Mouse (Mus musculus) lung, postnatal 36 days (tissue): ENCODE measurements around the gene Slc1a2.

Source experiments
- DNase-seq: peaks from one replicate; pipeline ENCODE4 v3.0.0; 2022; ENCODE audit warnings: mixed read lengths

Slc1a2 gene

DNA sequence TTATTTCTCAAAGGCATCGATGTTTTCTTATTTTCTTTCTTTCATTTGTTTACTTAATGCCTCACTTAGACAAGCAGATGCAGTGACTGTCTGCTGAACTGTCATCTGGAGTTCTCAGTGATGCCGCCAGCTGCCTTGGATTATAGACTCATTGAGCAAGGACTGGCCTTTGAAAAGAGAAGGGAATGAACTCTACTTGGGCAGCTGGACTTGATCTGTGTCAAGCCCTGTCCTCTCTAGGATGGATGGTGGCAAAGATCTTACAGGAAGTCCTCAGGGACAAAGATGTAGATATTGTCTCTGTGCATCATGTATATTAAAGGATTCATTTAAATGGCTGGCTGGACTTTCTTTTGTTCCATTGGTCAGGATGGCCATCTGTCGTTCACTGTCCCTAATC, 5.4 kb downstream of the Slc1a2 start:
- DNase-seq: peak; percentile 28

DNA sequence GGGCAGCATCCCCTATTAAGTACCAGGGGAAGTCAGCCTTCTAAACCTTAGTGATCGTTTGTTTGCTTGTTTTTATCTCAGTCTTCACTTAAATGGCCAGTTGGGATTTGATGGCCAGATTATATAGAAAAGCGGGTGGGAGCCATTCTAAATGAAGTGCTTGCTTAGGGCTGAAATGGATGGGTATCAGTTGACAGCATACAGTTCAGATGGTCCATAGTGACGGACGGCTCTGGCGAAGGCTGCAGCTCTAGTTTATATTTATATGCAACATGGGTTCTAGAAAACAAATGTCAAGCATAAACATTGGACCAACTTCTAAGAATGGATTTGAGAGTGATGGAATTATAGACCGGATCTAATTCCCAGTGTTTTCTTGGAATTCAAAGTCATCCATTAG, 9.5 kb downstream of the Slc1a2 start:
- DNase-seq: no peak

DNA sequence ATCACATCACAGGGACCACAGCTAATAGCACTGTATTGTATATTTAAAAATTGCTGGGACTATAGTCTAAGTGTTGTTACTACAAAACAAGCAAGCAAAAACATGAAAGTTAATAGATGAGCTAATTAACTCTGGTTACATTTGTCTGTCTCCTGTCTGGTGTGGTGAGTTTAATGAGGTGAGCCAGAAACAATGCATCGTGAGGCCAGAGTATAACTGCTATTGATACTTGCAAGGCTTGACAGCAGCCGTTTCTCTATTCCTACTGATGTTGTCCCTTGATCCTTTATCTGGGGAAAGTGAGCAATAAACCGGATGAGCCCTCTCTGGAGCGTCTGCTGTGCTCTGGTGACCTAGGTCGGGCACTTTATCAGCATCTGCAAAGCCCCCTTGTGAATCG, 11.1 kb downstream of the Slc1a2 start:
- DNase-seq: no peak

DNA sequence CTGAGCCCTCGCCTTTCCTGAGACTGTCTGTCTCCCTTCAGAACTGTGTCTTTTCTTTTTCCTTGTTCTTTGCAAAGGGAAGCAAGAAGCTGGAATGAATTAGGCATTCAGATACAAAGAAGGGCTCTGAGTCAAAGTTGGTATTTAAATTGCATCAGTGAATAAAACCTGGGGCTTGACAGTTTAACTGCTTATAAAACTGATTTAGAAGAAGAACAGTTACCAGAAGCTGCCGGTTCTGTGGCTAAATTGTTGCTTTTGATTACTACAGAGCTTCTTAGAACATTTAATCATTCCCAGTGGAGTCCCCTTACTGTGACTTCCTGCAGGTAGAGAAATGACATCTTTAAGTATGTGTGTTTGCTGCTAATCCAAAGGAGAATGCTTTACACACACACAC, 16.1 kb downstream of the Slc1a2 start:
- no peak for DNase-seq

DNA sequence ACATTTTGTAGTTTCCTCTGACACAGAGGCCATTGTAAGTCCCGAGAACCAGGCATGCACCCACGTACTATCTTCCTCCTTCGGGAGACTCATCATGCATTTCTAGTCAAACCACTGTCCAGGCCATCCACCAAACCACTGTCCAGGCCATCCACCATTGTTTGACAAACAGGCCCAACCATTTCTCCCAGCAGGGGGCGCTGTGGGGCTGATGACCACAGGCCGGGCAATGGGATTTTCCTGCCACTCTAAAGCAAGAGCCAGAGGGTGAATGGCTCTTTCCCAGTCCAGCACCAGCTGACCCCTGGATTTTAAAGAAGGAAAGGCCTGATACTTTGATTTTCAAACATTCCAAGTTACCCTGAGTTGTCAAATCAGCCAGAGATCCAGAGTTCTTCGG, 16.8 kb downstream of the Slc1a2 start:
- DNase-seq: peak; percentile 86

DNA sequence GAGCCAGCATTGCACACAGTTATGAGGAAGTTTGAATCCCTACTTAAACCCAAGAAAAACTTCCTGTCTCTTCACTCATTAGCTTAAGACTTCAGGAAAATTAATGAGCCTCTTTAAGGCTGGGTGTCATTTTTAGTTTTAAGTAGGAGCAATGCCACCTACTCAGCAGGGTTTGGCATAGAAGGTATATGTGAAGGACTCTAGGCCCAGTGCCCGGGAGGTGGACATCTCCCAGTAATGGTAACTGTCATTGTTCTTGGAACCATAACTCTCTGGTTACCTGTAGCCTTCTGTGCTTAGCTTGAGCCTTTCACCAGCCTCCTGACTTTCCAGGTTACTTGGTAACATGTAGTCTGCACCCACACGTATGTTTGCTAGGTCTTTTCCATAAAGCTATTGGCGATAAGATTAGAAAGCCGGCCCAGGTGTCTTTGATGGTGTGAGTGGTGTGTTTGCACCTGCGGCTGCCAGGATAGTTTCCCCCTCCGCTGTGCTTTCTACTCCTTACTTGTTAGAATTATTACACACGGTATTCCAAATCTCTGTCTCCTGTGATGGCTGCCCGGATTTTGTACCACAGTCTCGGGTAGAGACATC, 18.4 kb downstream of the Slc1a2 start:
- no peak for DNase-seq

DNA sequence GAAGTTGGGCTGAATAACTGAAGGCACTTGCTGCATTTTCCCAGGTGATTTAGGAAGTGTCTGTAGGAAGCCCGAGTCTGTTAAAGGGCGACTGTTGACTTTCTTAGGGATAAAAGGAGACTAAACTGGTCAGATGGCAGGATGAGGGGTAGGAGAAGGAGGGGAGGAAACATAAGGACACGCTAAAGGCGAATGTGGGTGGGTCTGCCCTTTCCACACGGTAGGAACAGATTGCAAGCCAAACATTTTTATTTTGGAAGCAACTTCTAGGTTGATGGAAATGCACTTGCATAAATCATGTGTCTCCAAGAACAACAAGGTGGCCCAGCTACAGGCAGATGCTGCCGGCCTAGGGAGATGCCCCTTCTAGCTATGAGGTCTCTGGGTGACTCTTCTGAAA, 18.9 kb downstream of the Slc1a2 start:
- DNase-seq: no peak

DNA sequence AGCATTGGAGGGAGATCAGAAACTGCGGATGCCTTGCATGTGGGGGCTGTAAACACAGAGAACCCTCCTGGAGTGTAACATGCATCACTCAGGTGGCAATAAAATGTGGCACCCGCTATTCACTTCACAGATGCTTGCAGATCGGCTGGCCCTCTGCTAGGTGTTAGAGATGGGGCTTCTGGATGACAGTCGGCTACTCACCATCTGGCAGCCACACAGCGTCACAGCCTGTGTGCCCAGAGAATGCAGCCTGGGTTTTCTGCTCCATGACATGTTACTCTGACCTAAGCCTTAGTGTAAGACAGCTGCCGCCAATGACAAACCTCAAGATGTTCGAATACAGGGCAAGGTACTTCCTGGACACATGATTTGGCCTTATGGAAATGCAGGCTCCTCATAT, 22.9 kb downstream of the Slc1a2 start:
- no peak for DNase-seq

DNA sequence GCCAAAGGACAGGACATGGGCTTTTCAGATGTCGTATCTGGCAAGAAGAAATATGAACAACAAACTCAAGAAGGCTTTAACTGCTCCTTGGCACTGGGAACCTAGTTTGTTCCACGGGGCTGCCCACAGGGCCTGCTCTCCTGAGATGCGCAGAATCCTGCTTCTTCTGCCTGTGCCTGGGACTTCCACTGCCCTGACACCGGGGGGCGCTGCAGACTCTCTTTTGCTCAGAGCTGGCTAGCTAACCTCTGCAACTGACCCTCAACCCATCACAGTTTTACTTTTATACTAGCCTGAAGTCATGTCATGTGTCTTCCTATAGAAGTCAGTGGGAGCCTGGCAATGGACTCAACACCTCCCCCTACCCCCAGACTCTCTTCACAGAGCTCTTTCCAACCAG, 23.7 kb downstream of the Slc1a2 start:
- DNase-seq: peak; percentile 42

DNA sequence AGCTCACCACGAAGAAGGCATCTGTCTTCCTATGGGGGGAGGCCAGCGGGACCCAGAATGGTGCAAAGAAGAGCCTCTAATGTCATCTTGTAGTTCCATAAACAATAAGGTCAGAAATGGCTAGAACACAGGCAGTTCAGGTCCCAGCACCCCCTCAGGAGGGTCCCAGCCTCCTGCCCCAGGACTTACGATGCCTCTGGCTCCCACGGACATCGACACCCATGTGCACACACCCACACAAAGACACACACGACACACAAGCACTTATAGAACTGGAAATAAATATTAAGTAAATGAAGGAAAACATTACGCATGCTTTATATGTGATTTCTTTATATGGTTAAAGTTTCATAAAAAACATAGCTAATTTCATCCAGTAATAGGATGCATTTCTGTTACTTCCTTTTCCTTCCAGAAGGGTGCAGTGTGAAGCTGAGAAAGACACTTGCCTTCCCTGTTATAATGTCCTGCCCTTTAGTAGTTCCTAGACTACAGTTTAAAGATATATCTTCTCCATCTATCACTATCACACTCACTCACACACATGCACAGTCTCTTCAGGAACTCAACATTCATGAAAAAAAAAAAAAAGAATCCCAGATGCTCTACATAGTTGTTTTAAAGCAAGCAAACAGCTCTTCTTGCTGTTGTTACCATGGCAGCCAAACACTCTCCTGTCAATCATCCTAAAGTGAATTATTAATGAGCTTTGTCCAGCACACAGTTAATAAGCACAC, 27.1 kb downstream of the Slc1a2 start:
- DNase-seq: peak; percentile 52

DNA sequence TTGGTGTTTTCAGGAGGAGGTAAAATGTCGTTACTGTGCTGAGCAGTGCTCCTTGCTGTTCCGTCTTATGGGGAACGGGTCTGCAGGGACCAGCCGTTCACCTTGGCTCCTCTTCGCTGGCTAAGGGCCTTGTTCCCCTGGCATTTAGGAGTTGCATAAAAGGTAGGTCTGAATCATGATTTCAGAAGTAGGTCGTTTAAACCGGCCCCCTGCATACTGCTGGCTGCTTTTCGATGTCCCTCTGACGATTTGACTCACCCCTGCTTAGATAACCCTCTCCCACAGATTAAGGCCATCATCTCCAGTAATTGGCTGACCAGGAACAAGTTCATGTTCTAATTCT, 27.6 kb downstream of the Slc1a2 start:
- DNase-seq: no peak

DNA sequence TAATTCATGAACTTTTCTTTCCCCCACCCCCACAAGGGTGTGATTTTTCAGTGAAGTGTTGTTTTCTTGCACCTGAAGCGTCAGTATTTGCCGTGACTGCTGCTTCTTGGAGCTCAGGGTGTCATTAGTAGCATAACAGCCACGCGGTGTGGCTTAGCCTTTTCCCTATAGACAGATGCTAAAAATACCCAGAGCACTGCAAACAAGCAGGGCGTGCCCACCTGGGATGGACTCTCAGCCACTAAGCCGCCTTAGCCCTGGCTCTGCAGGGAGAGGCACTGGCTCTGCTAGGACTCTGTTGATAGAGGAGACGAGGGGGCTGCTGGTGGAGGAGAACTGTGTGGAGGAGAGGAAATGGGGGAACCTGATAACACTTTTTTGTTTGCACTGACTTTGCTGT, 35.1 kb downstream of the Slc1a2 start:
- DNase-seq: no peak

DNA sequence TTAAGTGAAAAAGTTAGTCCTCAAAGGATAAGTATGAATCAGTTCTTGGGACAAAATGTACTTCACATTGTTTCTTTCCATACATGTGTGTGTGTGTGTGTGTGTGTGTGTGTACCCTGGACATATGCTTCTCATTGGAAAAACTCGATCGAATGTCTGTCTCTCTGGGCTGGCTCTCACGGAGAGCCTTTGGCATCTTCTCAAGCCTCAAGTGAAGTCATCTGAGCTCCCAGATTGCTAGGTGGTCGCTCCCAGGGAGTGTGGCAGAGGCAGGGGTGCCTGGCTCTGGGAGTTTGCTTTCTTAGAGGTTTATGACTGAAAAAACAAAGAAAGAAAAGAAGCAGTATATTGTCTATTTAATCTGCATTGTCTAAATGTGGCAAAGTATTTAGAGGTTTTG, 36.3 kb downstream of the Slc1a2 start:
- DNase-seq: no peak

DNA sequence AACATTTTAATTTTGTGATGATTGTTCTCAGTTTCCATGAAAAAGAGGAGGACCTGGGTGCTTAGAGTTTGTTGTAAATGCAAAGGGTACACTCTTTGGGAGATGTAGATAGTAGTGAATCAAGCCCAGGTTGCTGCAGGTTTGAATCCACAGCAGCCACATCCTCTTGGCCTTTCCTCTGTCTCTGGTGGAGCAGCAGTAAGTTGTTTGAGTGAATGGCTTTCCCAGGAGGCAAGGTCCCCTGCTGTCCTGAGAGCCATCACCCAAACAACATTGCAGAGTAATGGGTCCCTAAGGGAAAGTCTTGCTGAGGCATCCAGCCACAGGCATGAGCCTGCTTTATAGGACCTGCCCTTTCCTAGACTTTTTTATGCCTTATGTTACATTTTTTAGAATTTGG, 37.1 kb downstream of the Slc1a2 start:
- DNase-seq: no peak

DNA sequence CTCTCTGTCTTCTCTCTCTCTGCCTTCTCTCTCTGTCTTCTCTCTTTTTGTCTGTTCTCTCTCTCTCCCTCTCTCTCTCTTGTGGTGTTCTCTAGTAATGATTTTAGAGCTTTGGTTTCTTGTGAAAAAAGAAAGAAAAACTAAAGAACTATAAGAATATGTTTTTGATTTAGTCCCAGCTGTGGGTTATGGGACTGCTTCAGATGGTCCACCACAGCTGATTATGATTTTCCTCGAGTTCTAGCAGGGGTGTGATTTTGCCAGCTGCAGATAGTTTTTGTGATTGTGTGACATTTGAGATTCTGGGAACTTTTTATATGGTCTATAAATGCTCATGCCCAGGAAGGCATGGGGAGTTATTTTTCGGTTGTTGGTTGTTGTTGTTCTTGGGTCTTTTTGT, 39.3 kb downstream of the Slc1a2 start:
- no peak for DNase-seq

DNA sequence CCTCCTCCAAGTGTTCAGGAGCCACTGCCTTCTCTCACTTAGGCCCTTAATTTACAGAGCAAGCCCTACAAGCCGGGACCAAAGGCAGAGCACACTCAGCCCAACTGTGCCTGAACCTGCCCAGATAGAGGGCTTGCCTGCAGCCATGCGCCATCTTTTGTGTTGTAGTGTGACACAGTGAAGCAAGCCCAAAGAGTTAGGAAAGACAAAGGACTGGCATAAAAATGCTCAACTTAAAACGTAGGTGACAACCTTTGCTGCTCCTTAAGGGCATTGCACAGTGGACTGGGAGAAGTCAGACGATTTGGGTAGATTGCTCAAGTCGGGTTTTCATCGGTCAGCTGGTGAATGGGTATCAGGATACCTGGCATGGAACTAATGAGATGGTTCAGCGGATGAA, 41.5 kb downstream of the Slc1a2 start:
- DNase-seq: no peak

DNA sequence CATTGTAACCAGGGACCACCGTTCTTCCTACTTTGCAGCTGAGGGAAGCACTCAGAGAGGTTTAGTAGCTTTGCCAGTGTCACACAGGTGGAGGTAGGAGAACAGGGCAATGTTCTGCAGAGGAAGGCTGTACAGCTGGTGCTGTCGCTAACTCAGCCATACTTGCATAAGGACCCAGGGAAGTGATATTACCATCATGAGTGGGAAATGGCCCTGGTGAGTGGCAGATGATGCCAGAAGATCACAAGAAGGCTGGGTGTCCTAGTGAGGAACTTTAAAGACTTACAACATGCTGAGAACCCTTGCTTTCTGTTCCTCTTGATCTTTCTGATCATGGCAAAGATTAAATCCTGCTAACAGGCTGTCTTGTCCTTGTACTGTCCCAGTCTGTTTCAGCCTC, 42.2 kb downstream of the Slc1a2 start:
- DNase-seq: no peak

DNA sequence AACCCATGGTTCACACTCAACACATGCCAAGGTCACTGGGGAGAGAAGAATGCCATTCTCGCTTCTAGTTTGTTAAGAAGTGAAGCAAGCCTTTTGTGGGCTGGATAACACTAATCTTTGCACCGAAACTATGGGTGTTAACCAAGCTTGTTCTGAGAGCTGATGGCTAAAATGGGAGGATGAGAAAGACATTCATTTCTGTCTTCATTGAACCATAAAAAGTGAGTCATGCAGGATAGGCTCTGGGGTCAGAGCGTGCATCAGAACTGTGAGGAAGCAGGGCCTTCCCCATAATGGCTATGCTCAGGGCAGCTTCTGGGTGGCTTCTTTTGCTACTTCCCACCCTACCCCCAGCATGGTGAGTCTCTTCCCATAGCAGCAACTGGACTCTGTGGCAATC, 42.9 kb downstream of the Slc1a2 start:
- DNase-seq: no peak

DNA sequence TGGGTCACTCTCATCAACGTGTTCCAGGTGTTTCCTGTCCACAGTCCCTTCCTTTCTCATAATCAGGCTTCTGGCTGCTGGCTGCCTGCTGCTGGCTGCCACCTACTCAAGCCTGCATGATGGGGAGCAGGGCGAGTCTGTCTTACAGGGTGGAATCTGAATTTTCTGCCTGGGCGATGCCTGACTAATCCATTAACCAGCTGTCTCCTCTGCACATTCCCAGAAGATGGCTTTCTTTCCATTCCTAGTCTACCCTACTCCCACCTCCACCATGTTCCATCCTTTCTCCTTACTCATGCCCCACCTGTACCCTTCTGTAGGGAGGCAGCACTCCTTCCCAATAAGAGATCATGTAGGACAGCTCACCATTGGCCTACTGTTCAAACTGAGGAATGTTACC, 45.1 kb downstream of the Slc1a2 start:
- DNase-seq: no peak

DNA sequence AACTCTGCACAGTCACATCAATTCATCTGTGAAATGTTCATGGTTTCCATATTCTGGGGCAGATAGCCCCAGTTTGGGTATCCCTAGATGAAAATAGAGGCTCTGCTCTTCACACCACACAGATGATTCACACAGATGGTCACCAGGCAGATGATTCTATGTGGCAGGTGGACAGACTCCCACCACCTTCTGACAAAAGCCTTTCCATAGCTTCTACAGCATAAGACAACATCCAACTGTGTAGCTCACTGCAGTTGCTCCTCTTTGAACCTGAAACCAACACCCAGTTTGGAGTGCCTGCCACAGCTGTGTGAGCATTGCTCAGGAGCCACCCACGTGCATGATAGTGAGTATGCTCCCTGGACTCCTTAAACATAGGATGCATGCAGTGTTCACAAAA, 46.3 kb downstream of the Slc1a2 start:
- no peak for DNase-seq

DNA sequence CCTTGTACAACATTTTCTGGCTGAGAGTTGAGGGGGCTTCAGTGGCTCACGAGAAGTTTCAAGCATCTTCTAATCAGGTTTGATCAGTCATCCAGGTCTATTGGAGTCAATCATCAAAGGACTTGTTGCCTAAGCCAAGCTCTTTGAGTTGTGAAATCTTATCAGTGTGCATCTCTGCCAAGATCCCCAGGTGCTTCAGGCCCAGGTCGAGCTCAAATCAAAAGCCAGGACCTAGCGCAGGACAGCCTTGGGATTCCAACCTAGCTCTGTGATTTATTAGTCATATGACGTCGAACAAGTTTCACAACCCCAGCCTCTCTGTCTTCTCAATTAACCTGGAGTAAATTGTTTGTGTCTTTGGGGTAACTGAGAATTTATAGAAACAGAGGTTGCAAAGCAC, 53.1 kb downstream of the Slc1a2 start:
- peak; percentile 11 for DNase-seq

DNA sequence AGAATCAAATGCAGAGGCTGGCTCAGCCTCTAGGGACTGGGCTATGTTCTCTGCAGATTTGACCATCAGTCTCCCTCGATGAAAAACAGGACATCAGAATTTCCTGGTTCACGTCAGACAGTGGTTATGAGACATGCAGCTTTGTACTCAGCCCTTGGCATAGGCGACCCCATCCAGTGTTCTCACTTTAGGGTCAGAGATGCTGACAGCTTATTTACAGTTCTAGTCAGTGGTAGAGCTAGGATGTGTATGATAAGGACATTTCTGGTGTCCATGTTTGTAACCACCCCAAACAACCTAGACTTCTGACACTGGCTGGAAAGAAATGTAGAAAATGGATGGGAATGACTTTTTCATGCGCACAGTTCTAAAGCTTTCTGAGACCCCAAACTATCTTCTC, 53.6 kb downstream of the Slc1a2 start:
- DNase-seq: no peak

DNA sequence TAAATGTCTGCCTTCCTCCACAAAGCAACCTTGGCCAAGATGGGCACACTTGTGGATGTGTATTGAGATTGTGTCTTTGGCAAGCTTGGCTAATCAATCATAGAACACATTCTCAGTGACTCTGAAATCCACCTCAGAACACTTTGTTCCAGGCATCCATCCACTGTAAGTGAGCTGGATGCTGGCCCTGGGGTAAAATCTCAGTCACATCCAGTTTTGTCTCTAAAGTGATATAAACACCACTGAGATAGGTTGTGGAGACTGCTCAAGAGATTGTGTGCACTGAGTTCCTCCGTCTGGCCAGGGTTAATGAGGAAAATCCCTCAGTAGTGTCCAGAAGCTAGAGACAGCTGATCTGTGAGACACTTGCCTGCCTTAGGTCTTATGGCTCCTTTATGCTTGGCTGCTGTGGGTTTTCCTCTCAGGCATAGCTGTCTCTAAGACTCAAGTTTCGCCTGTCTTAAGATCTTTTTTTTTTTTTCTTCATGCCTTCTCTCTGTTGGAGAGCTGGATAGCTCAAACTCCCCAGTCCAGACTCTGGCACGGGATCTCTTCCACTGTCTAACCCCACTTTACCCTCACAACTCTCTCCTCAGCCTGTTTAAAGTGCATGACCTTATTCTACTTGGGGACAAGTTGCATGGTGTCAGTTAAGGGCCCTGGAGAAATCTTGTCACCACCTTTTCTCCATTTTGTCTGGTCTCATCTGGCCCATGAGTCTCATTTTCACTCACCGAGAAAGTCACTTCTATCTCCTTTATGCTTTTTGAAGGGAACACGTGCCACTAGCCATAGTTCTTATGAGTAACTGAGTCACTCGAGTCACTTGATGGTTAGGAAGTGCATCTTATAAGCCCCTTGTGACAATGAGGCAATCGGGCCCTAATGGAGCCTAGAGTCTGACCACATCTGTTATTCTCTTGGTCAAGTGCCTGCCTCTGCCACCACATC, 54.5 kb downstream of the Slc1a2 start:
- DNase-seq: peak; percentile 6

DNA sequence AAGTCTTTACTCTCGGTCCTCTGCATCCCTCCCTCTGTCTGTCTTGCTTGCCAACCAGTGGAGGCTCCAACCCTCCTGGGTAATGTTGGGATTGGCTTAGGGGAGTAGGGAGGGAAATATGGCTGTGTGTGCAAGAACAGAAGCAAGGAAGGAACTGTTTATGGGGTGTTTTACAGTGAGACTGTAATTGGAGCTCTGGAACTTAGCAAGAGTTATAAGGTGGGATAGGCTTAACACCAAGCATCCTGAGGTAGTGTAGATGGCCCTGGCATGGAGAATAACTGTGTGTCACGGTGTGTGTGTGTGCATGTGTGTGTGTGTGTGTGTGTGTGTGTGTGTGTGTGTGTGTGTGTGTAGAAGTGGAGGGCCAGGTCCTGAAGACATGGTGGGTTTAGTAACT, 55.9 kb downstream of the Slc1a2 start:
- DNase-seq: no peak
